Mouse (Mus musculus) E14TG2a.4 (cell line): ENCODE measurements at regions not wholly inside any gene's neighbourhood (a gene's known extent, or its start where the extent isn't known, plus 50 kb on each side); places are given as distances from the start of the nearest gene placed in this dataset.

Source experiments
- CTCF ChIP-seq: conservative IDR thresholded peaks from 2 replicates; pipeline ENCODE4 v1.5.1; 2014; ENCODE audit warnings: low read length
- POU5F1 ChIP-seq: IDR thresholded peaks from 2 replicates; pipeline ENCODE4 v1.6.1; 2014; ENCODE audit warnings: low read length, borderline replicate concordance

DNA sequence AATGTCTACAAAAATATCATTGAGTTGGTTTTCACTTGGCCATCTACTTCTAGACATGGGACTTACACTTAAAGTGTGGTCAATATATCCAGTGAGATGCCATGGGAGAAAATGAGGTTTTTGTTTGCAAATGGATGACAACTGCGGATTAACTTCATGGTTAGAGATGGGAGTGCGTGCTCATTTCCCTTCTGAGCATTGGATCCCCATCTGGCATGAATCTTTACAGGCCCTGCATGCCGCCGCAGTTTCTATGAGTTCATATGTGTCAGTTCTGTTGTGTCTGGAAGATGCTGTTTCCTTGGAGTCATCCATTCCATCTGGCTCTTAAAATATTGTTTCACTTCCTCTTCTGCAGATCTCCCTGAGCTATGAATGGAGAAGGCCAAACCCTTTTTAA is 315.0 kb upstream of the Xrcc4 start:
- TF ChIP-seq POU5F1, result no peak
- TF ChIP-seq CTCF, result no peak
